Mouse (Mus musculus) neural tube, embryonic 10.5 days (tissue): ENCODE measurements around the gene Grn.
A peak's percentile ranks its signal among the peaks of the same experiment; 100 is the strongest.
"Not testable (repeated sequence)": the region's sequence is repeated elsewhere in the genome, so short reads cannot be mapped to it uniquely, and the experiment has no call there.

Source experiments
- DNase-seq: peaks from one replicate; pipeline ENCODE4 v3.0.0-alpha.2; 2017; ENCODE audit warnings: low spot score; ENCODE audit errors: extremely low spot score

Grn gene

DNA sequence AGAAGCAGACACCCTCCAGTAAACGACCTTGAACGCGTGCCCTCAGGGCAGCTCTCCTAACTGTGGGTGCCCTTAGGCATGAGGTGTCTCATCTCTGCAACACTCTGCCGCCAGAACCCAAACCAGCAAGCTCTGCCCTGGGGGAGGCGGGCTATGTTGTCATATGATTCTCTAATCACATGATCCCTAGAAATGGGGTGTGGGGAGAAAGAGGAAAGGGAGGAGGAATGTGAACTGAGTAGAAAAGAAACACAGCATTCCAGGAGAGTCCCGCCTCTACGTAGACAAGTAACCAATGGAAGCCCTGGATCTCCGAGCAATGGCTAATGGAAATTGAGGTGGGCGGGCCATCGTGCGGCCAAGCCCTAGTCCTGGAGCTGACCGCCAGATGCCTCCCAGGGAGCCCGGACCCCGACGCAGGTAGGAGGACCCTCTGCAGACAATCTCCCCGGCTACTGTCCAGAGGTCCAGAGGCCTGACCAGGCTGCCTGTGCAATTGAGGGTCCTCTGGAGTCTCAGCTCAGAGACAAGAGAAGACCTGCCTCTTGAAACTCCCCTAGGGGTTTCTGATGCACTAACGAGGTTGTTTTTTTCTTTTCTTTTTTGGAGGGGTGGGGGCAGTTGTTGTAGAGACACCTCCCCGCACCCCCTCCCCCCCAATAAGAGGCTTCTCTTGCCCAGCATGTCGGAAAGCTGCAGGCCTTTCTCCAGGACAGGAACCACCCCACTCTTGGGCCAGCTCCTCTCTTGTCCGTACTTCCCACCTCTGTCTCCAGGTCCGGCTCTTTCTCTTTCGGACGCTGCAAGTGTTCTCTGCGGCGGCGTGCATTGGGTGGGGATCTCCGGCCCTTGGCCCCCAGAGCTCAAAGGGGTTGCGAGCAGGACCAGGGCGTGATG, at the start of gene Grn:
Gene Grn, plus strand, starts transcription at position 195 of the 897 bp plus-strand sequence.
- DNase-seq = peak; percentile 85

- DNase-seq = no peak
These were observed 48.6 kb upstream of the Grn start for GRCm38 (mm10) chr11:102381341-102382100.

DNA sequence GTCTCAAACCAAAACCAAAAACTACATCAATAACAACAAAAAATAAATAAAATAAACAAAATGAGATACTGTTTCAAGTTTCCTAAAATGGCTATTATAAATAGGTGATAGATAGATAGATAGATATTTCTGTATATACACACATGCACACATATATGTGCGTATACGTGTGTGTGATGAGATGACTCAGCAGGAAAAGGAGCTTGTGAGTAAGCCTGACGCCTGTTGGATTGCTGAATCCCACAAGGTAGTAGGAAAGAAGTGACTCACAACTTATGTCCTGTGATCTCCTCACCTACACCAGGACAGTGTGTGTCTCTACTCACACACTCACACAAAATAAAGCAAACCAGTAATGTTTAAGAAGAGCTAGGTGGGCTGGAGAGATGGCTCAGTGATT, 47.3 kb upstream of the Grn start:
- no peak for DNase-seq

DNA sequence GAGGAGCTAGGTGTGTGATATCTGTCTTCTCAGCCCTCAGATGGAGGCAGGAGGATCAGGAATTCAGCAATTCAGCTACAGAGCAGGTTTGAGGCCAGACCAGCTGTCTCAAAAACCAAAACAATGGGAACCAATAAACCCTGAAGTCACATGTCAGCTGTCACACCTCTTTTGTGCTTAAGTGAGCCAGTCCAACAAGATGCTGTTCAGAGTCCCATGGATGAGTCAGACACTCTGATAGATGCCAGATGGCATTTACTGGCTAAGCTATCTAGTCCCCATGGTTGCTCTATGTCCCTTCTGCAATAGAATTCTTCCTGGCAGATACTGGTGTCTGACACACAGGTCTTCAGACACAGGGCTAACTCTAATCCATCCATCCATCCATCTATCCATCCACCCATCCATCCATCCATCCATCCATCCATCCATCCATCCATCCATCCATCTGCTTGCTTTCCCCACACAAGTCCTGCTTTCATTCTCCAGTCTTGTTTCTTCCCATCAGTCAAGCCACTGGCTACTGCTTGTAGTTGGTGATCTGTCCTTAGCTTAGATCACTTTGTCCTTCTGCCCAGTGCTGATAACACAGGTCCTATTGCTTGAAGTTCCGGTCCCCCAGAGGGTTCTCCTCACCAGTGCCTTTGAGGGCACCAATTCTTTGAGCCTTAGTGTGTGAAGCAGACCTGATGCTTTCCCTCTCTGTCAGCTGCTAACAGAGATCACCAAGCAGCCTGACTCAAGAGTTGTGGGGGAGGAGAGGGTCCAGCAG, 46.6 kb upstream of the Grn start:
- DNase-seq = no peak

- no peak for DNase-seq
These were observed 45.7 kb upstream of the Grn start for GRCm38 (mm10) chr11:102384418-102384817.

- DNase-seq = no peak
These were observed 45.0 kb upstream of the Grn start for GRCm38 (mm10) chr11:102385075-102385474.

GRCm38 (mm10) chr11:102386121-102386520, 44.0 kb upstream of the Grn start:
- no peak for DNase-seq

DNA sequence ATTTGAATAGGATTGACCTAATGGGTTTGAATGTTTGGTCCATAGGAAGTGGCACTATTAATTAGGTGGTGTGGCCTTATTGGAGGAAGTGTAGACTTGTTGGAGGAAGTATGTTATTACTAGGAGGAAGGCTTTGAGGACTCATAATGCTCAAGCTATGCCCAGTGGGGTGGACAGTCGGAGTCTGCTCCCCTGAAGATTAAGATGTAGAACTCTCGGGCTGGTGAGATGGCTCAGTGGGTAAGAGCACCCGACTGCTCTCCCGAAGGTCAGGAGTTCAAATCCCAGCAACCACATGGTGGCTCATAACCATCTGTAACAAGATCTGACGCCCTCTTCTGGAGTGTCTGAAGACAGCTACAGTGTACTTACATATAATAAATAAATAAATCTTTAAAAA, 40.7 kb upstream of the Grn start:
- DNase-seq = not testable (repeated sequence)

DNA sequence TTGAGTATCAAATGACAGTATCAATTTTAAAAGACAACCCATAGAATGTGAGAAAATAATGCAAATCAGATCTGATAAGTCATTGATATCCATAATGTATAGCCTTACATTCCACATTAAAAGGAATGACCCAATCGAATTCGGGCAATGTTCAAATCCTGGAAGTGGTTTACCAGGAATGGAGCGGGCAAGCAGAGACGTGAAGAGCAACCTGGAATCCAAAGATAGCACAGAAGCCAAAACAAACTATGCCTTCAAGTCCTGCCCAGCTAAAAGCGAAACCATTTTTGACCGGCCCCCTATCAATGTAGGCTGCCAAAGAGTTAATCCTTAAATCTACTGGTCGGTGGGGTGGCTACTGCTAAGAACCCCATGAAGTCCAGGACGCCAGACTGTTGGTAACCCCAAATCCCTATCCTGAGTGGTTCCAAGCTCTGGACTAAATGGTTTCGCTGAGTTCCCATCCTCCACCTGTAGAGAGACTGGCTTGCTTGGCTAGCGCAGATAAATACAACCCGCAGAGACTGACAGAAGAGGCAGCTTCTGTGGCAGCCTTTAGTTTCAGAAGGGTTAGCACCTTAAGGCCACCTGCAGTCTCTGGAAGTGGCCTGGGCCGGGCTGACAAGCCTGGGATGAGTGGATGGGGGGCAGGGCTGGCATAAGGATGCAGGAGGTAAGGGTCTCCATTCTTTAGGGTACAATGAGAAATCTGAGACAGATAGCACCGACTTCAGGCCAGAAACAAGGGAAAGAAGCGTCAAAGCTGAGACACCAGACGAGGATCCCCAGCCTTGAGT, 37.5 kb upstream of the Grn start:
- no peak for DNase-seq

GRCm38 (mm10) chr11:102393238-102393634, 36.9 kb upstream of the Grn start, which contains the start of gene Rundc3a:
Rundc3a (plus strand) TSS chr11:102393403.
- peak; percentile 94 for DNase-seq

GRCm38 (mm10) chr11:102393719-102394420, 36.2 kb upstream of the Grn start:
- no peak for DNase-seq

GRCm38 (mm10) chr11:102394421-102395124, 35.5 kb upstream of the Grn start:
- no peak for DNase-seq

DNA sequence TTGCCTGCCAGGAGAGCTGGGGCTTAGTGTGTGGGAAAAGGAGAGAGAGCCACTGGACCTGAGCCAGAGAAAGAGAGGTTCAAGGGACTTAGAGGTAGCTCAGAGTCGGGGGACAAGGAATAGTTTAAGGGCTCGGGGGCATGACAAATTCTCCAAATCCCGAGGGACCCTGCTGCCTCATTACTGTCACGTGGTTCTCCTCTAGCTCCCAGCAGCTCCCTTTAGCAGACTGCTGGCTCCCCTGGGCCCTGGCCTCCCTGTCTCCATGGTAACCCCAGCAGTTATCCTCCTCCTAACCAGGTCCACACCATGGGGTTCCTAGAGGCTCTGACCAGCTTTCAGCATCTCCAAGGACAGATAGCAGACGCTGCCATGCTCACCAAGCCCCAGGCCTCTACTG, 34.9 kb upstream of the Grn start:
- DNase-seq = no peak

GRCm38 (mm10) chr11:102396263-102396662, 33.9 kb upstream of the Grn start:
- DNase-seq = no peak

DNA sequence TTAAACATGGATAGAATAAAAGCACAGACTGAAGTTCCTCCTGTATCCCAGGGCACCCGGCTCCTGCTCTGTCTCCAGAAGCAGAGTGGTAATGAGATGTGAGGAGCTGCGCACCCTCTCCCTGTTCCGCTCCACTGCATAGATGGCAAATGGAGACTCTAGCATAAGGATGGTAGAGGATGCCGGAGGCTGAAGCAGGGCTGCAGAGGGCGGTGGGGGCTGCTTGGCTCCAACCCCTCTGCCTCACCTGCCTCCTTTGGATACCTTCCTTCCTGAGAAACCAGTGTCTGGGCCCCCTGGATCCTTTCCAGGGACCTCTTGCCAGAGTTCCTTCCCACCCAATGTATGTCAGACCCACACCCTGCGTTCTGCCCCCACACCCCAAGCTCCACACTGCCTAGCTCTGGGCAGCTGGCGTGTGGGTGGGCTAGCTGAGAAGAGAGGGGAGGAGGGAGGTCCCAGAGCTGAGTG, 33.4 kb upstream of the Grn start:
- DNase-seq = no peak

GRCm38 (mm10) chr11:102398007-102398825, 31.9 kb upstream of the Grn start:
- no peak for DNase-seq

DNA sequence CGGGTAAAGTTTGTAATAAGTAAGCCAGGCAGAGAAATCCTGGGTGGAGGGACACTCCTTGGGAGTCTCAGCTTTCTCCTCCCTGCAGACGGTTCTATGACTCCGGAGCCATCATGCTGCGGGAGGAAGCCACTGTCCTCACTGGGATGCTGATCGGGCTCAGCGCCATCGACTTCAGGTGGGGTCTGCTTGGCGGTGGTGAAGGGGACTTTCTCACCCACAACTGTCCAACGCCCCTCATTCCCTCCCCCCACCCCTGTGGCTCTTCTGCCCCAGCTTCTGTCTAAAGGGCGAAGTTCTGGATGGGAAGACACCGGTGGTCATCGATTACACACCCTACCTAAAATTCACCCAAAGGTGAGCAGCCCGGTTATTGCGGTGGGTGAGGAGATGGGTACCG, 31.0 kb upstream of the Grn start:
- DNase-seq = no peak

GRCm38 (mm10) chr11:102399610-102400072, 30.5 kb upstream of the Grn start:
- DNase-seq = no peak
